Mouse (Mus musculus) forebrain, embryonic 16.5 days (tissue): ENCODE measurements at regions not wholly inside any gene's neighbourhood (a gene's known extent, or its start where the extent isn't known, plus 50 kb on each side); places are given as distances from the start of the nearest gene placed in this dataset.

ENCODE experiments used
- ATAC-seq: fragments of 200-750 bp; cut with Nextera tagmentation; 2 replicates; pipeline ENCODE4 v1.8.0; 2017; ENCODE audit warnings: mild to moderate bottlenecking, moderate library complexity
- H3K27ac ChIP-seq: fragments of 300-500 bp; sonication (generic); 2 replicates; pipeline ENCODE4 v1.5.1; 2014; ENCODE audit warnings: low read length, control low read depth
- H3K27me3 ChIP-seq: fragments of 300-500 bp; sonication (generic); replicated peaks from 2 replicates; pipeline ENCODE4 v1.6.1; 2014; ENCODE audit warnings: low read length; ENCODE audit not compliant: control insufficient read depth, insufficient read depth
- H3K36me3 ChIP-seq: fragments of 300-500 bp; sonication (generic); 2 replicates; pipeline ENCODE4 v1.6.1; 2014; ENCODE audit not compliant: control insufficient read depth, insufficient read depth
- H3K4me1 ChIP-seq: fragments of 300-500 bp; sonication (generic); replicated peaks from 2 replicates; pipeline ENCODE4 v1.6.1; 2014; ENCODE audit warnings: low read length; ENCODE audit not compliant: control insufficient read depth, insufficient read depth
- H3K4me2 ChIP-seq: fragments of 300-500 bp; sonication (generic); 2 replicates; pipeline ENCODE4 v1.6.1; 2014; ENCODE audit warnings: mild to moderate bottlenecking, low read length, control low read depth
- H3K4me3 ChIP-seq: fragments of 300-500 bp; sonication (generic); replicated peaks from 2 replicates; pipeline ENCODE4 v1.5.1; 2014; ENCODE audit warnings: mild to moderate bottlenecking, low read length, control low read depth
- H3K9ac ChIP-seq: fragments of 300-500 bp; sonication (generic); replicated peaks from 2 replicates; pipeline ENCODE4 v1.6.1; 2014; ENCODE audit warnings: low read depth, low read length, control low read depth
- H3K9me3 ChIP-seq: fragments of 300-500 bp; sonication (generic); 2 replicates; pipeline ENCODE4 v1.6.1; 2016; ENCODE audit warnings: low read length; ENCODE audit not compliant: control insufficient read depth
- WGBS: fragments of 180-500 bp; shearing (Covaris S2); extraction: QIAGEN DNeasy Blood & Tissue Kit; methylation state at CpG from one replicate; pipeline ENCODE4 v1.1.7; 2014; 5-methylcytosine and 5-hydroxymethylcytosine counted together

GRCm38 (mm10) chr17:51459119-51459518, 280.0 kb upstream of the Tbc1d5 start:
- Histone ChIP-seq H3K4me2 (no peak overlapping the region), H3K9ac (no peak overlapping the region), H3K9me3 (no peaks in the 10 kb centered on the region), H3K4me1 (peaks cover 6% of the 10 kb centered on the region; the same call in 1 of the 2 replicates), H3K4me3 (no peak overlapping the region), H3K27me3 (no peaks in the 10 kb centered on the region), H3K27ac (no peak overlapping the region), H3K36me3 (no peaks in the 10 kb centered on the region)
- ATAC-seq = no peak
- WGBS = 93% methylated on average over 1 of the region's 1 CpGs

GRCm38 (mm10) chr17:51415746-51416145, 236.6 kb upstream of the Tbc1d5 start:
- ATAC-seq = no peak
- Histone ChIP-seq H3K4me3 (no peak overlapping the region), H3K9ac (no peak overlapping the region), H3K9me3 (no peaks in the 10 kb centered on the region), H3K36me3 (no peaks in the 10 kb centered on the region), H3K4me2 (no peak overlapping the region), H3K27me3 (no peaks in the 10 kb centered on the region), H3K27ac (no peak overlapping the region), H3K4me1 (no peaks in the 10 kb centered on the region)
- WGBS = 86% methylated on average over 6 of the region's 6 CpGs

- ATAC-seq = no peak
- Histone ChIP-seq H3K4me3 (no peak overlapping the region), H3K4me2 (no peak overlapping the region), H3K27me3 (no peaks in the 10 kb centered on the region), H3K4me1 (no peaks in the 10 kb centered on the region), H3K9me3 (no peaks in the 10 kb centered on the region), H3K27ac (no peak overlapping the region), H3K9ac (no peak overlapping the region), H3K36me3 (no peaks in the 10 kb centered on the region)
- WGBS = 81% methylated on average over 4 of the region's 4 CpGs
Observed at GRCm38 (mm10) chr17:51414304-51414703, 235.2 kb upstream of the Tbc1d5 start.

- no peak overlapping the region for H3K9ac ChIP-seq
- no peaks in the 10 kb centered on the region for H3K27me3 ChIP-seq
- no peaks in the 10 kb centered on the region for H3K36me3 ChIP-seq
- no peak for ATAC-seq
- H3K9me3 ChIP-seq = no peaks in the 10 kb centered on the region
- H3K4me3 ChIP-seq = no peak overlapping the region
- H3K4me2 ChIP-seq = no peak overlapping the region
- no peak overlapping the region for H3K27ac ChIP-seq
- H3K4me1 ChIP-seq = no peaks in the 10 kb centered on the region
Observed at GRCm38 (mm10) chr17:51413741-51414140, 234.6 kb upstream of the Tbc1d5 start.

GRCm38 (mm10) chr17:51411545-51412094, 232.5 kb upstream of the Tbc1d5 start:
- no peak overlapping the region for H3K4me3 ChIP-seq
- H3K9me3 ChIP-seq = no peaks in the 10 kb centered on the region
- 70% methylated on average over 12 of the region's 12 CpGs for WGBS
- H3K4me1 ChIP-seq = no peaks in the 10 kb centered on the region
- H3K27ac ChIP-seq = no peak overlapping the region
- ATAC-seq = no peak
- no peaks in the 10 kb centered on the region for H3K27me3 ChIP-seq
- no peak overlapping the region for H3K4me2 ChIP-seq
- H3K9ac ChIP-seq = no peak overlapping the region
- H3K36me3 ChIP-seq = no peaks in the 10 kb centered on the region

GRCm38 (mm10) chr17:51408894-51409293, 229.7 kb upstream of the Tbc1d5 start:
- 67% methylated on average over 5 of the region's 5 CpGs for WGBS
- H3K9ac ChIP-seq = no peak overlapping the region
- H3K27ac ChIP-seq = no peak overlapping the region
- no peak overlapping the region for H3K4me3 ChIP-seq
- no peaks in the 10 kb centered on the region for H3K36me3 ChIP-seq
- no peak overlapping the region for H3K4me2 ChIP-seq
- H3K4me1 ChIP-seq = no peaks in the 10 kb centered on the region
- ATAC-seq = no peak
- no peaks in the 10 kb centered on the region for H3K9me3 ChIP-seq
- no peaks in the 10 kb centered on the region for H3K27me3 ChIP-seq

- H3K9ac ChIP-seq = no peak overlapping the region
- no peaks in the 10 kb centered on the region for H3K4me1 ChIP-seq
- no peak for ATAC-seq
- no peaks in the 10 kb centered on the region for H3K36me3 ChIP-seq
- no peak overlapping the region for H3K4me2 ChIP-seq
- no peaks in the 10 kb centered on the region for H3K9me3 ChIP-seq
- H3K27ac ChIP-seq = no peak overlapping the region
- H3K27me3 ChIP-seq = no peaks in the 10 kb centered on the region
- 74% methylated on average over 3 of the region's 3 CpGs for WGBS
- H3K4me3 ChIP-seq = no peak overlapping the region
Observed at GRCm38 (mm10) chr17:51408367-51408766, 229.2 kb upstream of the Tbc1d5 start.

GRCm38 (mm10) chr17:51407046-51407445, 227.9 kb upstream of the Tbc1d5 start:
- no peak overlapping the region for H3K9ac ChIP-seq
- no peaks in the 10 kb centered on the region for H3K27me3 ChIP-seq
- H3K4me1 ChIP-seq = no peaks in the 10 kb centered on the region
- H3K4me2 ChIP-seq = no peak overlapping the region
- no peaks in the 10 kb centered on the region for H3K36me3 ChIP-seq
- ATAC-seq = no peak
- 89% methylated on average over 4 of the region's 4 CpGs for WGBS
- H3K4me3 ChIP-seq = no peak overlapping the region
- no peak overlapping the region for H3K27ac ChIP-seq
- H3K9me3 ChIP-seq = no peaks in the 10 kb centered on the region

- no peaks in the 10 kb centered on the region for H3K9me3 ChIP-seq
- WGBS = 90% methylated on average over 3 of the region's 3 CpGs
- H3K4me3 ChIP-seq = no peak overlapping the region
- no peak overlapping the region for H3K4me2 ChIP-seq
- H3K27ac ChIP-seq = no peak overlapping the region
- no peak overlapping the region for H3K9ac ChIP-seq
- H3K4me1 ChIP-seq = no peaks in the 10 kb centered on the region
- H3K27me3 ChIP-seq = no peaks in the 10 kb centered on the region
- no peak for ATAC-seq
- H3K36me3 ChIP-seq = no peaks in the 10 kb centered on the region
Observed at GRCm38 (mm10) chr17:51405059-51405458, 225.9 kb upstream of the Tbc1d5 start.

GRCm38 (mm10) chr17:51397973-51398372, 218.8 kb upstream of the Tbc1d5 start:
- WGBS = 91% methylated on average over 7 of the region's 7 CpGs
- Histone ChIP-seq H3K36me3 (no peaks in the 10 kb centered on the region), H3K9me3 (no peaks in the 10 kb centered on the region), H3K4me3 (no peak overlapping the region), H3K9ac (no peak overlapping the region), H3K4me2 (no peak overlapping the region), H3K27me3 (no peaks in the 10 kb centered on the region), H3K27ac (no peak overlapping the region), H3K4me1 (peaks cover 4% of the 10 kb centered on the region; the same call in 1 of the 2 replicates)
- ATAC-seq = no peak
